In the genomic region with DNA sequence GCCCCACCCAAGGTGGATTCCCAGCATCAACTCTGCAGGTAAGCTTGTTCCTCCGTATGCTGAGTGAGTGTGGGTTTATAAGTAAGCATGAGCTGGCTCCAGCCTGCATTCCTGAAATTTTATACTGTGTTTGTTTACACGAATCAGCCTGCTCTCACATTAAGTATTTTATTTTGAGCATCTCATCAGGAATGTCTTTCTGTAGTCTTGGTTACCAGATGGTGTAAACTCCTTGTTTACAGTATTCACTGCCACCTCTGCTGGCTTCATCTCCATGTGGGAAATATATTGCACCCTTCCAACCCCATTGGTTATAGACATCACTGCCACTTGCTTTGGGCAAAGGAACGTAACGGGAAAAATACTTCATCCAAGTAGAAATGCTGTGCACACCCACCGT, we compare ENCODE assay signal across 17 mouse cellular contexts. TPM values are rescaled to one million over a fixed set of nuclear protein-coding genes. Genes with fewer than 3 reads are reported as not detected.
DNase-seq lines count a peak whose midpoint lies in the region; ATAC-seq and TF ChIP-seq lines count a peak whose summit lies in the region.
"Had no signal": no experiment of that assay in that cellular context is flagged by ENCODE, and none has a peak within 500 bp of the region (broad histone marks: within the 10 kb centered on the region; RNA-seq: fewer than 3 reads in every experiment).

No protein-coding gene starts in this region.

- 74% methylated on average over 5 of the region's 5 CpGs for WGBS in forebrain, embryonic 14.5 days
- WGBS in forebrain, embryonic 13.5 days: 79% methylated on average over 5 of the region's 5 CpGs
- 36% methylated on average over 5 of the region's 5 CpGs for WGBS in lung, postnatal 0 days
- WGBS in lung, adult 2 months: 57% methylated on average over 5 of the region's 5 CpGs
- WGBS in midbrain, embryonic 14.5 days: 84% methylated on average over 5 of the region's 5 CpGs

- ATAC-seq in forebrain, embryonic 14.5 days: peak; percentile 42; the same call in 1 of the 2 replicates
- no peak; the same call in 1 of the 2 replicates for ATAC-seq in forebrain, embryonic 13.5 days
- ATAC-seq in lung, postnatal 0 days: peak; percentile 83
- peak; percentile 35 for ATAC-seq in Patski
- ATAC-seq in megakaryocyte-erythroid progenitor cell, adult 5-6 weeks (replicated peaks; ENCODE audit: low FRiP score, low TSS enrichment, poor library complexity, severe bottlenecking): no peak
- no peak for ATAC-seq in midbrain, embryonic 14.5 days (ENCODE audit: low FRiP score, low TSS enrichment)

- no peak for TF ChIP-seq POLR2A in lung, adult 2 months (IDR thresholded peaks at IDR 0.05; ENCODE audit: borderline replicate concordance, extremely low read depth, low read depth, low read length)

- in situ Hi-C loops in Patski (cut with MboI; ENCODE audit: low pct_unique_long_range_greater_than_20kb): no loop called here

- H3K27me3 ChIP-seq in forebrain, embryonic 14.5 days (replicated peaks; ENCODE audit: control insufficient read depth, insufficient read depth, low read length): no peaks in the 10 kb centered on the region
- H3K27me3 ChIP-seq in forebrain, embryonic 13.5 days: no peaks in the 10 kb centered on the region
- no peaks in the 10 kb centered on the region for H3K27me3 ChIP-seq in lung, postnatal 0 days (replicated peaks; ENCODE audit: insufficient read depth, low read length)
- H3K27me3 ChIP-seq in Patski: no peaks in the 10 kb centered on the region
- no peaks in the 10 kb centered on the region for H3K27me3 ChIP-seq in midbrain, embryonic 14.5 days (ENCODE audit: control insufficient read depth, insufficient read depth, low read length)
- H3K27me3 ChIP-seq: CH12.LX; embryonic facial prominence, embryonic 12.5 days; heart, embryonic 13.5 days; hindbrain, embryonic 15.5 days had no signal

- no peaks in the 10 kb centered on the region for H3K36me3 ChIP-seq in forebrain, embryonic 14.5 days (ENCODE audit: control insufficient read depth, insufficient read depth, low read length)
- no peaks in the 10 kb centered on the region for H3K36me3 ChIP-seq in forebrain, embryonic 13.5 days (ENCODE audit: poor library complexity, severe bottlenecking)
- H3K36me3 ChIP-seq in lung, postnatal 0 days (ENCODE audit: insufficient read depth, low read length): no peaks in the 10 kb centered on the region
- H3K36me3 ChIP-seq in midbrain, embryonic 14.5 days (ENCODE audit: control insufficient read depth, insufficient read depth, low read length): no peaks in the 10 kb centered on the region
- H3K36me3 ChIP-seq: embryonic facial prominence, embryonic 12.5 days; hindbrain, embryonic 15.5 days had no signal

- TF ChIP-seq EP300 in lung, postnatal 0 days (IDR thresholded peaks at IDR 0.05): peak; percentile 66

- POLR2A ChIA-PET in Patski (lab: Charles Lee): no interaction called here

- no peak overlapping the region for H3K4me3 ChIP-seq in forebrain, embryonic 14.5 days (ENCODE audit: low read depth, low read length)
- H3K4me3 ChIP-seq in forebrain, embryonic 13.5 days: no peak overlapping the region
- H3K4me3 ChIP-seq in lung, postnatal 0 days (ENCODE audit: low read depth, low read length): no peak overlapping the region
- H3K4me3 ChIP-seq in lung, adult 2 months (replicated peaks; ENCODE audit: extremely low read depth, low read depth, low read length): no peak overlapping the region
- H3K4me3 ChIP-seq in midbrain, embryonic 14.5 days (replicated peaks; ENCODE audit: low read depth, low read length): no peak overlapping the region
- H3K4me3 ChIP-seq: embryonic facial prominence, embryonic 12.5 days; heart, embryonic 13.5 days; hindbrain, embryonic 15.5 days had no signal

- CTCF ChIA-PET in Patski (lab: Charles Lee): interaction anchor here (1.0 to 1.7 kb wide), 3 partner anchors 10 to 592 kb away, joined by 3 to 4 read pairs (median 3); no protein-coding TSS in a partner anchor

- H3K9me3 ChIP-seq in forebrain, embryonic 14.5 days (replicated peaks; ENCODE audit: control insufficient read depth, low read length): no peaks in the 10 kb centered on the region
- no peaks in the 10 kb centered on the region for H3K9me3 ChIP-seq in forebrain, embryonic 13.5 days (replicated peaks)
- H3K9me3 ChIP-seq in lung, postnatal 0 days (ENCODE audit: low read length): no peaks in the 10 kb centered on the region
- no peaks in the 10 kb centered on the region for H3K9me3 ChIP-seq in midbrain, embryonic 14.5 days (ENCODE audit: control insufficient read depth, low read length)
- H3K9me3 ChIP-seq: embryonic facial prominence, embryonic 12.5 days; heart, embryonic 13.5 days; hindbrain, embryonic 15.5 days had no signal

- TF ChIP-seq CTCF in lung, postnatal 0 days (IDR thresholded peaks at IDR 0.05): no peak
- TF ChIP-seq CTCF in lung, adult 2 months (IDR thresholded peaks at IDR 0.05; ENCODE audit: insufficient read depth, low read length): no peak
- no peak for TF ChIP-seq CTCF in Patski (IDR thresholded peaks at IDR 0.05)

- no peak overlapping the region for H3K4me2 ChIP-seq in forebrain, embryonic 14.5 days (ENCODE audit: low read length)
- no peak overlapping the region for H3K4me2 ChIP-seq in forebrain, embryonic 13.5 days
- H3K4me2 ChIP-seq in lung, postnatal 0 days (replicated peaks; ENCODE audit: low read depth, low read length): no peak overlapping the region
- no peak overlapping the region for H3K4me2 ChIP-seq in midbrain, embryonic 14.5 days (ENCODE audit: low read length)
- H3K4me2 ChIP-seq: embryonic facial prominence, embryonic 12.5 days; heart, embryonic 13.5 days; hindbrain, embryonic 15.5 days had no signal

- DNase-seq in forebrain, embryonic 14.5 days (ENCODE audit: low spot score): no peak
- peak; percentile 52 for DNase-seq in lung, postnatal 0 days (ENCODE audit: low spot score)
- DNase-seq in lung, adult 2 months: no peak
- DNase-seq in Patski (ENCODE audit: low read depth, low spot score): no peak
- no peak for DNase-seq in midbrain, embryonic 14.5 days
- DNase-seq: adrenal gland, postnatal 14 days; cerebellum, adult 11-12 months; cerebellum, adult 9-10 months; cerebellum, postnatal 25 days; gastrocnemius, postnatal 36 days; heart, postnatal 36 days had no signal

- no peak overlapping the region for H3K27ac ChIP-seq in forebrain, embryonic 14.5 days (ENCODE audit: low read depth, low read length)
- no peak overlapping the region for H3K27ac ChIP-seq in forebrain, embryonic 13.5 days
- H3K27ac ChIP-seq in lung, postnatal 0 days (ENCODE audit: low read length): no peak overlapping the region
- no peak overlapping the region for H3K27ac ChIP-seq in midbrain, embryonic 14.5 days (replicated peaks; ENCODE audit: low read depth, low read length)
- H3K27ac ChIP-seq: embryonic facial prominence, embryonic 12.5 days; heart, embryonic 13.5 days; hindbrain, embryonic 15.5 days had no signal

- no peak overlapping the region for H3K9ac ChIP-seq in forebrain, embryonic 14.5 days (ENCODE audit: low read length)
- H3K9ac ChIP-seq in forebrain, embryonic 13.5 days: no peak overlapping the region
- no peak overlapping the region for H3K9ac ChIP-seq in lung, postnatal 0 days (replicated peaks; ENCODE audit: low read depth)
- no peak overlapping the region for H3K9ac ChIP-seq in midbrain, embryonic 14.5 days (replicated peaks; ENCODE audit: low read length)
- H3K9ac ChIP-seq: embryonic facial prominence, embryonic 12.5 days; heart, embryonic 13.5 days; hindbrain, embryonic 15.5 days had no signal

- H3K4me1 ChIP-seq in forebrain, embryonic 14.5 days (ENCODE audit: control insufficient read depth, insufficient read depth, low read length): no peaks in the 10 kb centered on the region
- H3K4me1 ChIP-seq in forebrain, embryonic 13.5 days: no peaks in the 10 kb centered on the region; the same call in 1 of the 2 replicates
- H3K4me1 ChIP-seq in lung, postnatal 0 days (ENCODE audit: insufficient read depth, low read depth, low read length): no peaks in the 10 kb centered on the region
- H3K4me1 ChIP-seq in lung, adult 2 months (ENCODE audit: control insufficient read depth, insufficient read depth, low read length): no peaks in the 10 kb centered on the region
- no peaks in the 10 kb centered on the region for H3K4me1 ChIP-seq in midbrain, embryonic 14.5 days (ENCODE audit: control insufficient read depth, insufficient read depth, low read length)
- H3K4me1 ChIP-seq: embryonic facial prominence, embryonic 12.5 days; hindbrain, embryonic 15.5 days had no signal

RNA-seq across cellular contexts. Expression of gene Fxn, which starts 13.1 kb away (rescaled TPM):
- polyA plus RNA-seq in forebrain, embryonic 14.5 days (2014; fragmentation: Nextera tagmentation; extraction: Ambion mirVana): 40.5 and 47.9 TPM in 2 replicates
- polyA plus RNA-seq in forebrain, embryonic 13.5 days (2015; fragmentation: Nextera tagmentation; extraction: Ambion mirVana): 55.4 and 56.7 TPM in 2 replicates
- 19.7 and 22.1 TPM in 2 replicates for polyA plus RNA-seq in lung, postnatal 0 days (2015; fragmentation: Nextera tagmentation; extraction: Ambion mirVana)
- 4.9 and 7.0 TPM in 2 replicates for polyA plus RNA-seq in lung, adult 2 months (2012; rRNA removed)
- 20.9 TPM for polyA plus RNA-seq in Patski (2021)
- 91.0 and 120 TPM in 2 replicates for total RNA-seq in megakaryocyte-erythroid progenitor cell, adult 5-6 weeks (2014; fragmentation: Nextera tagmentation)
- 32.5 and 40.5 TPM in 2 replicates for total RNA-seq in megakaryocyte-erythroid progenitor cell, adult 5-6 weeks (2017)
- polyA plus RNA-seq in midbrain, embryonic 14.5 days (2014; fragmentation: Nextera tagmentation; extraction: Ambion mirVana): 37.0 and 37.9 TPM in 2 replicates

Comparison
In these comparisons a context has a peak if more than half of its experiments do, and no peak if none do; other contexts are left out.
1. ATAC-seq: peak in forebrain, embryonic 14.5 days (single experiment), lung, postnatal 0 days (single experiment) and Patski (single experiment); none in forebrain, embryonic 13.5 days (single experiment), megakaryocyte-erythroid progenitor cell, adult 5-6 weeks (single experiment) and midbrain, embryonic 14.5 days (single experiment).